ENCODE assay signal across 14 mouse cellular contexts in the genomic region with DNA sequence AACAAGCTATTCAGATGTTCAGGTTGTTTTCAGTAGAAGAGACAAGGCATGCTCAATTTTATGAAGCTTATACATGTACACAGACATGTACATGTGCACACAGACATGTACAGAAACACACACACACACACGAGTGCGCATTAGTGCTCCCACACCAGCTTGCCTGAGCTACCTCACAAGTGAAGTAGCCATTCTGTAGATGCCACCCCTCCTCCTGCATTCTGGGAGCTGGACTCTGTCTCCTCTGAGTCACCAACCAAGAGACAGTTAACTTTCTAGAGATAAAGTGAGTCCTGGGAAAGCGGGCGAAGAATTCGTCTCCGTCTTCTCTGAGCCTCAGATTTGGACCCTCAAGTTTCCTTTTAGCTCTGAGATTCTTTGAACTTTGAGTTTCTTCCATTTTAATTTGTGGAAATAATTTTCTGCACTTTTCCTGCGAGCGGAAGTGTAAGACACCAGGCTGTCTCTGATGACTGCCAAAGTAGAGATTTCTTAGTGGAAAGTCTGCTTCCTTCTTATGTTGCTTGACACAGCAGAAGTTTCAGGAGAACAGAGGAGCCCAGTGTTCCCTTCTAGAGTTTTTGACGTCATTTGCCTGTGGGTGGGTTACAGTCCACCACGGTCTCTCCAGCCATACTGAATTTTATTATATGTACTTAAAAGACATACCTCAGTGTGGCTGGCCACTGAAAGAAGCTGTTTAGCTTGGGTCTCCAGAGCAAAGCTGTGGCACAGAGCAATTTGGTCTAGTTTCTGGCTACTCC.
A peak's percentile ranks its signal among the peaks of the same experiment; 100 is the strongest.
DNase-seq lines count a peak whose midpoint lies in the region; ATAC-seq and TF ChIP-seq lines count a peak whose summit lies in the region.
"Had no signal": no experiment of that assay in that cellular context is flagged by ENCODE, and none has a peak within 500 bp of the region (broad histone marks: within the 10 kb centered on the region; RNA-seq: fewer than 3 reads in every experiment).

No protein-coding gene starts in this region.

- TF ChIP-seq POLR2A in heart, adult 2 months (IDR thresholded peaks at IDR 0.05; ENCODE audit: insufficient read depth, low read depth, low read length) = no peak
- no peak for TF ChIP-seq POLR2A in thymus, adult 2 months (IDR thresholded peaks at IDR 0.05; ENCODE audit: control insufficient read depth, extremely low read depth, insufficient read depth, low read length, poor library complexity)

- H3K4me2 ChIP-seq in liver, postnatal 0 days (ENCODE audit: low read depth, low read length) = no peak overlapping the region
- H3K4me2 ChIP-seq in liver, embryonic 11.5 days = no peak overlapping the region
- no peak overlapping the region for H3K4me2 ChIP-seq in embryonic facial prominence, embryonic 15.5 days (replicated peaks)

- H3K4me1 ChIP-seq in heart, adult 2 months (ENCODE audit: control insufficient read depth, insufficient read depth, low read length) = peaks cover 11% of the 10 kb centered on the region
- no peaks in the 10 kb centered on the region for H3K4me1 ChIP-seq in liver, postnatal 0 days (ENCODE audit: insufficient read depth)
- H3K4me1 ChIP-seq in liver, embryonic 11.5 days (replicated peaks; ENCODE audit: control insufficient read depth, insufficient read depth, low read length) = peaks cover 4% of the 10 kb centered on the region
- H3K4me1 ChIP-seq in embryonic facial prominence, embryonic 15.5 days = peaks cover 28% of the 10 kb centered on the region
- no peaks in the 10 kb centered on the region for H3K4me1 ChIP-seq in thymus, adult 2 months (replicated peaks; ENCODE audit: control insufficient read depth, insufficient read depth, low read length)
- 0 out of 2 replicates have a peak, but pooled peaks cover 6% of the 10 kb centered on the region for H3K4me1 ChIP-seq in forebrain, embryonic 10.5 days

- H3K36me3 ChIP-seq in heart, adult 2 months (ENCODE audit: control insufficient read depth, insufficient read depth, low read length) = no peaks in the 10 kb centered on the region
- no peaks in the 10 kb centered on the region for H3K36me3 ChIP-seq in liver, postnatal 0 days (replicated peaks; ENCODE audit: insufficient read depth, low read length)
- H3K36me3 ChIP-seq in liver, embryonic 11.5 days (ENCODE audit: control insufficient read depth, insufficient read depth, low read length) = no peaks in the 10 kb centered on the region
- no peaks in the 10 kb centered on the region for H3K36me3 ChIP-seq in embryonic facial prominence, embryonic 15.5 days
- no peaks in the 10 kb centered on the region for H3K36me3 ChIP-seq in thymus, adult 2 months (ENCODE audit: control insufficient read depth, insufficient read depth, low read length)
- no peaks in the 10 kb centered on the region for H3K36me3 ChIP-seq in forebrain, embryonic 10.5 days (replicated peaks)

- TF ChIP-seq CTCF in heart, adult 2 months (IDR thresholded peaks at IDR 0.05) = no peak
- no peak for TF ChIP-seq CTCF in liver, postnatal 0 days (IDR thresholded peaks at IDR 0.05; ENCODE audit: low read depth)
- no peak for TF ChIP-seq CTCF in thymus, adult 2 months (IDR thresholded peaks at IDR 0.05; ENCODE audit: borderline replicate concordance, control insufficient read depth, extremely low read depth, insufficient read depth, low read length, poor library complexity)

- H3K27ac ChIP-seq in heart, adult 2 months = peak overlapping the region; percentile 75
- peak overlapping the region; percentile 66 for H3K27ac ChIP-seq in liver, postnatal 0 days (ENCODE audit: low read depth)
- no peak overlapping the region for H3K27ac ChIP-seq in liver, embryonic 11.5 days (ENCODE audit: low read depth, low read length)
- peak overlapping the region; percentile 80 for H3K27ac ChIP-seq in embryonic facial prominence, embryonic 15.5 days (replicated peaks)
- no peak overlapping the region for H3K27ac ChIP-seq in thymus, adult 2 months (ENCODE audit: control insufficient read depth, insufficient read depth, low read length)
- H3K27ac ChIP-seq in forebrain, embryonic 10.5 days = no peak overlapping the region

- DNase-seq in heart, adult 2 months = peak in 1 of 2 experiments; percentile 20
- no peak for DNase-seq in heart, postnatal 14 days
- DNase-seq in liver, postnatal 0 days = no peak
- DNase-seq in liver, embryonic 11.5 days (ENCODE audit: low spot score) = no peak
- peak; percentile 22 to 60 for DNase-seq in kidney, postnatal 36 days
- DNase-seq in thymus, adult 2 months = no peak
- DNase-seq in forebrain, embryonic 10.5 days (ENCODE audit: extremely low spot score, low spot score) = no peak
- DNase-seq: adrenal gland, postnatal 14 days; cerebellum, adult 18-20 months; gastrocnemius, postnatal 36 days; lung, postnatal 36 days had no signal

- TF ChIP-seq EP300 in heart, adult 2 months (IDR thresholded peaks at IDR 0.05; ENCODE audit: insufficient read depth, low read depth, low read length) = no peak
- 0 out of 2 replicates have a peak, but pooled peaks have one; percentile 10 for TF ChIP-seq EP300 in liver, postnatal 0 days (IDR thresholded peaks at IDR 0.05; ENCODE audit: low read depth)

- no peaks in the 10 kb centered on the region for H3K9me3 ChIP-seq in liver, postnatal 0 days (ENCODE audit: low read length)
- H3K9me3 ChIP-seq in liver, embryonic 11.5 days (ENCODE audit: control insufficient read depth, low read length) = no peaks in the 10 kb centered on the region
- no peaks in the 10 kb centered on the region for H3K9me3 ChIP-seq in embryonic facial prominence, embryonic 15.5 days (replicated peaks)
- no peaks in the 10 kb centered on the region for H3K9me3 ChIP-seq in forebrain, embryonic 10.5 days

- ATAC-seq in liver, postnatal 0 days = peak; percentile 33
- ATAC-seq in liver, embryonic 11.5 days (replicated peaks; ENCODE audit: low FRiP score) = no peak
- ATAC-seq in embryonic facial prominence, embryonic 15.5 days (ENCODE audit: insufficient number of reproducible peaks, low FRiP score, low TSS enrichment, low read depth) = no peak; the same call in 1 of the 2 replicates
- ATAC-seq: inflammation-experienced regulatory T-cells, adult 6 months; Patski had no signal

- no peak overlapping the region for H3K4me3 ChIP-seq in heart, adult 2 months
- no peak overlapping the region for H3K4me3 ChIP-seq in liver, postnatal 0 days (ENCODE audit: low read depth, low read length)
- no peak overlapping the region for H3K4me3 ChIP-seq in liver, embryonic 11.5 days (ENCODE audit: low read depth, low read length)
- no peak overlapping the region for H3K4me3 ChIP-seq in embryonic facial prominence, embryonic 15.5 days (replicated peaks)
- no peak overlapping the region for H3K4me3 ChIP-seq in thymus, adult 2 months (ENCODE audit: control insufficient read depth, insufficient read depth, low read length)
- no peak overlapping the region for H3K4me3 ChIP-seq in forebrain, embryonic 10.5 days

- WGBS in heart, adult 2 months = 41% methylated on average over 10 of the region's 10 CpGs
- WGBS in liver, postnatal 0 days (ENCODE audit: insufficient replicate concordance) = 77% methylated on average over 10 of the region's 10 CpGs
- 77% methylated on average over 10 of the region's 10 CpGs for WGBS in liver, embryonic 11.5 days
- 74% methylated on average over 10 of the region's 10 CpGs for WGBS in embryonic facial prominence, embryonic 15.5 days
- 97% methylated on average over 10 of the region's 10 CpGs for whole genome bisulfite sequencing in thymus, adult 2 months
- 89% methylated on average over 10 of the region's 10 CpGs for WGBS in forebrain, embryonic 10.5 days

- intact Hi-C loops in heart, adult 2 months (cut with DNase I) = loop anchor here (5.0 kb wide), 3 partner anchors 92 to 193 kb away; no protein-coding TSS in a partner anchor
- intact Hi-C loops in heart, postnatal 14 days (cut with DNase I) = no loop called here

- H3K79me2 ChIP-seq in heart, adult 2 months (replicated peaks; ENCODE audit: control insufficient read depth, insufficient read depth, low read length) = no peaks in the 10 kb centered on the region

- no peaks in the 10 kb centered on the region for H3K27me3 ChIP-seq in heart, adult 2 months (ENCODE audit: control insufficient read depth, insufficient read depth, low read length)
- H3K27me3 ChIP-seq in liver, postnatal 0 days (ENCODE audit: insufficient read depth, low read length) = no peaks in the 10 kb centered on the region
- no peaks in the 10 kb centered on the region for H3K27me3 ChIP-seq in liver, embryonic 11.5 days (replicated peaks; ENCODE audit: control insufficient read depth, insufficient read depth, low read length)
- no peaks in the 10 kb centered on the region for H3K27me3 ChIP-seq in embryonic facial prominence, embryonic 15.5 days
- H3K27me3 ChIP-seq in thymus, adult 2 months (ENCODE audit: control insufficient read depth, insufficient read depth, low read length) = no peaks in the 10 kb centered on the region
- H3K27me3 ChIP-seq in forebrain, embryonic 10.5 days (ENCODE audit: poor library complexity, severe bottlenecking) = no peaks in the 10 kb centered on the region
- H3K27me3 ChIP-seq: Patski had no signal

- H3K9ac ChIP-seq in heart, adult 2 months (ENCODE audit: low read depth, low read length) = no peak overlapping the region
- no peak overlapping the region for H3K9ac ChIP-seq in liver, postnatal 0 days (replicated peaks)
- H3K9ac ChIP-seq in liver, embryonic 11.5 days (ENCODE audit: low read depth, low read length) = no peak overlapping the region
- no peak overlapping the region for H3K9ac ChIP-seq in embryonic facial prominence, embryonic 15.5 days

Comparison
In these comparisons a context has a peak if more than half of its experiments do, and no peak if none do; other contexts are left out.
1. H3K27ac ChIP-seq: peak in heart, adult 2 months (single experiment), liver, postnatal 0 days (single experiment) and embryonic facial prominence, embryonic 15.5 days (single experiment); none in liver, embryonic 11.5 days (single experiment), thymus, adult 2 months (single experiment) and forebrain, embryonic 10.5 days (single experiment).
2. DNase-seq: peak in kidney, postnatal 36 days (2 of 2); none in heart, postnatal 14 days (0 of 2), liver, postnatal 0 days (single experiment), liver, embryonic 11.5 days (single experiment), thymus, adult 2 months (single experiment) and forebrain, embryonic 10.5 days (single experiment).